ENCODE assay signal across 9 mouse cellular contexts in genomic region chr17:45806430-45806829, GRCm38 (mm10).
DNase-seq lines count a peak whose midpoint lies in the region; ATAC-seq lines count a peak whose summit lies in the region.
"Had no signal": no experiment of that assay in that cellular context is flagged by ENCODE, and none has a peak within 500 bp of the region (broad histone marks: within the 10 kb centered on the region; RNA-seq: fewer than 3 reads in every experiment).

No protein-coding gene starts in this region.

- peak overlapping the region; percentile 42 for H3K27ac ChIP-seq in kidney, embryonic 15.5 days
- peak overlapping the region; percentile 52 for H3K27ac ChIP-seq in embryonic facial prominence, embryonic 15.5 days (replicated peaks)

- ATAC-seq in kidney, embryonic 15.5 days (replicated peaks; ENCODE audit: low FRiP score) = no peak
- no peak for ATAC-seq in embryonic facial prominence, embryonic 15.5 days (ENCODE audit: insufficient number of reproducible peaks, low FRiP score, low TSS enrichment, low read depth)

- WGBS in kidney, embryonic 15.5 days = 61% methylated on average over 5 of the region's 5 CpGs
- 32% methylated on average over 5 of the region's 5 CpGs for WGBS in embryonic facial prominence, embryonic 15.5 days

- H3K4me3 ChIP-seq in kidney, embryonic 15.5 days (replicated peaks) = no peak overlapping the region
- H3K4me3 ChIP-seq in embryonic facial prominence, embryonic 15.5 days (replicated peaks) = no peak overlapping the region

- peaks cover 16% of the 10 kb centered on the region; the same call in 1 of the 2 replicates for H3K27me3 ChIP-seq in kidney, embryonic 15.5 days
- H3K27me3 ChIP-seq in embryonic facial prominence, embryonic 15.5 days = peaks cover 12% of the 10 kb centered on the region

- DNase-seq in kidney, adult 18-20 months = no peak
- peak; percentile 18 for DNase-seq in retina, postnatal 1 day
- DNase-seq in retina, embryonic 14.5 days (ENCODE audit: low spot score) = no peak
- DNase-seq in left cerebral cortex, adult 8-10 months (ENCODE audit: low spot score in 2 of 2) = no peak
- no peak for DNase-seq in cerebellum, adult 9-11 months
- DNase-seq: gastrocnemius, postnatal 25 days; heart, postnatal 4 days had no signal

- no peaks in the 10 kb centered on the region for H3K36me3 ChIP-seq in kidney, embryonic 15.5 days
- no peaks in the 10 kb centered on the region for H3K36me3 ChIP-seq in embryonic facial prominence, embryonic 15.5 days

- H3K9me3 ChIP-seq in kidney, embryonic 15.5 days (replicated peaks) = no peaks in the 10 kb centered on the region
- no peaks in the 10 kb centered on the region for H3K9me3 ChIP-seq in embryonic facial prominence, embryonic 15.5 days (replicated peaks)

- H3K4me1 ChIP-seq in kidney, embryonic 15.5 days = peaks cover 39% of the 10 kb centered on the region
- peaks cover 31% of the 10 kb centered on the region for H3K4me1 ChIP-seq in embryonic facial prominence, embryonic 15.5 days

- H3K9ac ChIP-seq in kidney, embryonic 15.5 days = no peak overlapping the region
- H3K9ac ChIP-seq in embryonic facial prominence, embryonic 15.5 days = no peak overlapping the region

- H3K4me2 ChIP-seq in kidney, embryonic 15.5 days = no peak overlapping the region
- no peak overlapping the region for H3K4me2 ChIP-seq in embryonic facial prominence, embryonic 15.5 days (replicated peaks)
